Mouse (Mus musculus): ENCODE results near the gene R3hcc1l. TPM values are rescaled to one million over a fixed set of nuclear protein-coding genes. Genes with fewer than 3 reads are reported as not detected.

R3hcc1l gene
- polyA plus RNA-seq (2012; rRNA removed) = 12.1 and 13.3 TPM in 2 replicates

GRCm38 (mm10) chr19:42518620-42519310, at the start of gene R3hcc1l:
Gene R3hcc1l (plus strand): TSS chr19:42518759.
- TF ChIP-seq POLR2A (IDR thresholded peaks at IDR 0.05; ENCODE audit: borderline replicate concordance, insufficient read depth, low read length) = peak; percentile 78; the same call in 1 of the 2 replicates
- TF ChIP-seq CTCF (IDR thresholded peaks at IDR 0.05; ENCODE audit: borderline replicate concordance, insufficient read depth, low read depth, low read length) = peak; percentile 16; the same call in 1 of the 2 replicates
- Histone ChIP-seq H3K27me3 (ENCODE audit: control insufficient read depth, insufficient read depth, low read length) (no peaks in the 10 kb centered on the region), H3K27ac (ENCODE audit: insufficient read depth, low read length) (peak within 1 kb of the TSS; percentile 67), H3K4me1 (ENCODE audit: control insufficient read depth, insufficient read depth, low read length) (peaks cover 4% of the 10 kb centered on the region), H3K4me3 (replicated peaks; ENCODE audit: insufficient read depth, low read depth, low read length) (peak within 1 kb of the TSS; percentile 94)
- under 1% methylated on average over 59 of the region's 59 CpGs for WGBS
- DNase-seq = peak; percentile 97 to 99

DNA sequence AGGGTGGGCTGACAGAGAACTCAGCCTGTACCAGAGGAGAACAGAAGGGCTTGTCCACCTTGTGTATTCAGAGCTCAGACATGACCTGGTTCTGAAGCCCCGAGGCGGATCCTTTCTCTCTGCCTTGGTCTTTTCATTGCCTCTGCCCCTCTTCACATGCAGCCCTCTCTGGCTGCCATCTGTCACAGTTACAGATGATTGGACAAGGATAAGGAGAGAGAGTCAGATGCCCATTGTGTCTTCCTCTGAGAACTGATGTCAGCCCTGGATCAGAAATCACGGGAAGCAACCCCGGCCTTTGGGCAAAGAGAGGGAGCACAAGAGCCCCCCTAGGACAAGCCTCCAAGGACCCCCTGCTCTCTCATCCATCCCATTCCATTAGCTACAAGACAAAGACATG, 47.0 kb upstream of the R3hcc1l start:
- peak in 1 of 2 experiments; percentile 36 for DNase-seq
- TF ChIP-seq CTCF (IDR thresholded peaks at IDR 0.05; ENCODE audit: borderline replicate concordance, insufficient read depth, low read depth, low read length) (no peak), POLR2A (IDR thresholded peaks at IDR 0.05; ENCODE audit: borderline replicate concordance, insufficient read depth, low read length) (no peak)

DNA sequence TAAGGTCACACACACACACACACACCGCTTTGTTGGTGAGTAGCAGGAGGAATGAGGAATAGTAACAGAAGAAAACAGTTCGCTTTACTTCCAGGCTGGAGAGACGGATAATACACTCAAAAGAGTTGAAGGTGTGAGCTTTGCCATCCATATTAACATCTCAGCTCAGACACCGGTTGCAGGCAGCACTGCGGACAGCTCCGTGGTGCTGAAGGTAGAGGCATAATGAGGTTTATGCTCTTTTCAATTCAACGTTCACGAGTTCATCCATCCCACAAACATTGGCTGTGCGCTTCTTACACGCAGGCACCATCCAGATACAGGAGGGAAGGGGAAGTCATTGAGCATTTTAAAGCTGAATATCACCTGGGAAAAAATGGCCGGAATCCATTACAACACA, 45.7 kb upstream of the R3hcc1l start:
- H3K4me3 ChIP-seq (replicated peaks; ENCODE audit: insufficient read depth, low read depth, low read length) = no peak overlapping the region
- no peaks in the 10 kb centered on the region; the same call in 1 of the 2 replicates for H3K4me1 ChIP-seq (ENCODE audit: control insufficient read depth, insufficient read depth, low read length)
- TF ChIP-seq POLR2A (IDR thresholded peaks at IDR 0.05; ENCODE audit: borderline replicate concordance, insufficient read depth, low read length) (no peak), CTCF (IDR thresholded peaks at IDR 0.05; ENCODE audit: borderline replicate concordance, insufficient read depth, low read depth, low read length) (no peak)
- no peak for DNase-seq
- H3K27ac ChIP-seq (ENCODE audit: insufficient read depth, low read length) = no peak overlapping the region
- H3K27me3 ChIP-seq (ENCODE audit: control insufficient read depth, insufficient read depth, low read length) = no peaks in the 10 kb centered on the region
- WGBS = 65% methylated on average over 11 of the region's 11 CpGs

More for the DNA sequence above, 47.0 kb upstream of the R3hcc1l start:
- WGBS = 6% methylated on average over 4 of the region's 4 CpGs
- H3K27me3 ChIP-seq (ENCODE audit: control insufficient read depth, insufficient read depth, low read length) = no peaks in the 10 kb centered on the region
- no peak overlapping the region for H3K4me3 ChIP-seq (replicated peaks; ENCODE audit: insufficient read depth, low read depth, low read length)
- no peaks in the 10 kb centered on the region; the same call in 1 of the 2 replicates for H3K4me1 ChIP-seq (ENCODE audit: control insufficient read depth, insufficient read depth, low read length)
- H3K27ac ChIP-seq (ENCODE audit: insufficient read depth, low read length) = no peak overlapping the region

- peaks cover 2% of the 10 kb centered on the region; the same call in 1 of the 2 replicates for H3K27me3 ChIP-seq (ENCODE audit: control insufficient read depth, insufficient read depth, low read length)
- H3K4me1 ChIP-seq (ENCODE audit: control insufficient read depth, insufficient read depth, low read length) = no peaks in the 10 kb centered on the region; the same call in 1 of the 2 replicates
- DNase-seq = no peak
- no peak overlapping the region for H3K4me3 ChIP-seq (replicated peaks; ENCODE audit: insufficient read depth, low read depth, low read length)
- no peak overlapping the region for H3K27ac ChIP-seq (ENCODE audit: insufficient read depth, low read length)
- 81% methylated on average over 5 of the region's 5 CpGs for WGBS
- TF ChIP-seq CTCF (IDR thresholded peaks at IDR 0.05; ENCODE audit: borderline replicate concordance, insufficient read depth, low read depth, low read length) (no peak), POLR2A (IDR thresholded peaks at IDR 0.05; ENCODE audit: borderline replicate concordance, insufficient read depth, low read length) (no peak)
Measured at GRCm38 (mm10) chr19:42477769-42478168, 40.8 kb upstream of the R3hcc1l start.

GRCm38 (mm10) chr19:42478303-42478702, 40.3 kb upstream of the R3hcc1l start:
- no peak for DNase-seq
- no peak overlapping the region for H3K27ac ChIP-seq (ENCODE audit: insufficient read depth, low read length)
- 27% methylated on average over 12 of the region's 12 CpGs for WGBS
- H3K27me3 ChIP-seq (ENCODE audit: control insufficient read depth, insufficient read depth, low read length) = peaks cover 2% of the 10 kb centered on the region; the same call in 1 of the 2 replicates
- TF ChIP-seq POLR2A (IDR thresholded peaks at IDR 0.05; ENCODE audit: borderline replicate concordance, insufficient read depth, low read length) (no peak), CTCF (IDR thresholded peaks at IDR 0.05; ENCODE audit: borderline replicate concordance, insufficient read depth, low read depth, low read length) (no peak)
- no peak overlapping the region for H3K4me3 ChIP-seq (replicated peaks; ENCODE audit: insufficient read depth, low read depth, low read length)
- H3K4me1 ChIP-seq (ENCODE audit: control insufficient read depth, insufficient read depth, low read length) = no peaks in the 10 kb centered on the region; the same call in 1 of the 2 replicates

GRCm38 (mm10) chr19:42485443-42485842, 33.1 kb upstream of the R3hcc1l start:
- no peak for TF ChIP-seq CTCF (IDR thresholded peaks at IDR 0.05; ENCODE audit: borderline replicate concordance, insufficient read depth, low read depth, low read length)
- no peak overlapping the region for H3K27ac ChIP-seq (ENCODE audit: insufficient read depth, low read length)
- WGBS = 41% methylated on average over 7 of the region's 7 CpGs
- no peak for DNase-seq
- no peaks in the 10 kb centered on the region for H3K4me1 ChIP-seq (ENCODE audit: control insufficient read depth, insufficient read depth, low read length)
- H3K4me3 ChIP-seq (replicated peaks; ENCODE audit: insufficient read depth, low read depth, low read length) = no peak overlapping the region
- H3K27me3 ChIP-seq (ENCODE audit: control insufficient read depth, insufficient read depth, low read length) = no peaks in the 10 kb centered on the region

DNA sequence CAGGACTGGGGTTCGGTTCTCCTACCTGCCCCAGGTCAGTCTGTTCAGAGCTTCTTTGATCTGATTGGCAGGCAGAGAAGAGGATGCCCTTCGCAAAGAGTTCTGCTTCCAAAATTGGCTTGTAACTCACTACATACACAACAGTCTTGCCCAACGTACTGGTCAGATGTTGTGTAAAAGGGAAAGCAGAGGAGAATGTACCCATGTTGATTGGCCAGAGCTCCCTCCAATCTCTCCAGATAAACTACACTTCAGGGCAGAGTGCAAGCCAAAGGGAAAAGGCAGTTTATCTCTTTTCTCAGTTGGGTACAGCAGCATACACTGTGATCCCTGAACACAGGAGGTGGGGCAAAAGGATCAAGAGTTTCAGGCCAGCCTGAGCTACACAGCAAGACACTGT, 31.3 kb upstream of the R3hcc1l start:
- no peaks in the 10 kb centered on the region for H3K4me1 ChIP-seq (ENCODE audit: control insufficient read depth, insufficient read depth, low read length)
- DNase-seq = no peak
- TF ChIP-seq CTCF (IDR thresholded peaks at IDR 0.05; ENCODE audit: borderline replicate concordance, insufficient read depth, low read depth, low read length) (no peak), POLR2A (IDR thresholded peaks at IDR 0.05; ENCODE audit: borderline replicate concordance, insufficient read depth, low read length) (no peak)
- no peak overlapping the region for H3K27ac ChIP-seq (ENCODE audit: insufficient read depth, low read length)
- 85% methylated on average over 3 of the region's 3 CpGs for WGBS
- H3K27me3 ChIP-seq (ENCODE audit: control insufficient read depth, insufficient read depth, low read length) = no peaks in the 10 kb centered on the region
- no peak overlapping the region for H3K4me3 ChIP-seq (replicated peaks; ENCODE audit: insufficient read depth, low read depth, low read length)
